Mouse (Mus musculus) cerebellum, postnatal 10 days (tissue): ENCODE results near the gene Prnp.

Source experiments
- DNase-seq, 2 experiments: peaks; one replicate each; pipeline ENCODE4 v3.0.0; 2021; ENCODE audit warnings: mixed read lengths in 2 of 2

The Prnp gene

GRCm38 (mm10) chr2:131907311-131907710, 2.4 kb upstream of the Prnp start:
- DNase-seq, result no peak

GRCm38 (mm10) chr2:131908351-131908861, 1.3 kb upstream of the Prnp start:
- DNase-seq, result no peak

GRCm38 (mm10) chr2:131908906-131909305, 822 bp upstream of the Prnp start:
- no peak for DNase-seq

GRCm38 (mm10) chr2:131910847-131911246, 1.1 kb downstream of the Prnp start:
- DNase-seq, result no peak

- peak; percentile 74 to 78 for DNase-seq
Observed at GRCm38 (mm10) chr2:131911341-131911740, 1.6 kb downstream of the Prnp start.

GRCm38 (mm10) chr2:131912526-131913258, 3.0 kb downstream of the Prnp start:
- DNase-seq, result no peak

- DNase-seq, result no peak
Observed at GRCm38 (mm10) chr2:131932275-131932902, 22.7 kb downstream of the Prnp start.

- no peak for DNase-seq
Observed at GRCm38 (mm10) chr2:131933013-131933412, 23.3 kb downstream of the Prnp start.

GRCm38 (mm10) chr2:131933598-131933997, 23.9 kb downstream of the Prnp start:
- no peak for DNase-seq

- DNase-seq, result no peak
Observed at GRCm38 (mm10) chr2:131934243-131934642, 24.5 kb downstream of the Prnp start.

- no peak for DNase-seq
Observed at GRCm38 (mm10) chr2:131935390-131936105, 25.8 kb downstream of the Prnp start.

GRCm38 (mm10) chr2:131936410-131936809, 26.7 kb downstream of the Prnp start:
- no peak for DNase-seq

GRCm38 (mm10) chr2:131939404-131940111, 29.8 kb downstream of the Prnp start:
- peak; percentile 74 to 82 for DNase-seq

GRCm38 (mm10) chr2:131940506-131940905, 30.8 kb downstream of the Prnp start:
- DNase-seq, result no peak

GRCm38 (mm10) chr2:131941501-131941900, 31.8 kb downstream of the Prnp start:
- no peak for DNase-seq

GRCm38 (mm10) chr2:131944370-131944769, 34.6 kb downstream of the Prnp start:
- peak in 1 of 2 experiments; percentile 0 for DNase-seq

GRCm38 (mm10) chr2:131945225-131945624, 35.5 kb downstream of the Prnp start:
- peak in 1 of 2 experiments; percentile 1 for DNase-seq

GRCm38 (mm10) chr2:131945765-131946164, 36.0 kb downstream of the Prnp start:
- DNase-seq, result peak in 1 of 2 experiments; percentile 42

- no peak for DNase-seq
Observed at GRCm38 (mm10) chr2:131946351-131946750, 36.6 kb downstream of the Prnp start.

GRCm38 (mm10) chr2:131948156-131948555, 38.4 kb downstream of the Prnp start:
- DNase-seq, result no peak

GRCm38 (mm10) chr2:131948916-131949639, 39.4 kb downstream of the Prnp start:
- no peak for DNase-seq
